Mouse (Mus musculus) layer of hippocampus, postnatal 14 days (tissue): ENCODE measurements around the gene Pxt1. TPM values are rescaled to one million over a fixed set of nuclear protein-coding genes. Genes with fewer than 3 reads are reported as not detected.

Experiments used
- DNase-seq, 2 experiments: peaks; one replicate each; pipeline ENCODE4 v3.0.0; 2021 to 2022; ENCODE audit warnings: low spot score in 2 of 2, mixed read lengths in 1 of 2
- total RNA-seq, 2 experiments: library from RNA; stranded (reverse); gene quantifications; 2 replicates each; pipeline ENCODE4 v1.2.3; 2021

Gene Pxt1
- total RNA-seq, 2 experiments from 2014 or later = not detected

DNA sequence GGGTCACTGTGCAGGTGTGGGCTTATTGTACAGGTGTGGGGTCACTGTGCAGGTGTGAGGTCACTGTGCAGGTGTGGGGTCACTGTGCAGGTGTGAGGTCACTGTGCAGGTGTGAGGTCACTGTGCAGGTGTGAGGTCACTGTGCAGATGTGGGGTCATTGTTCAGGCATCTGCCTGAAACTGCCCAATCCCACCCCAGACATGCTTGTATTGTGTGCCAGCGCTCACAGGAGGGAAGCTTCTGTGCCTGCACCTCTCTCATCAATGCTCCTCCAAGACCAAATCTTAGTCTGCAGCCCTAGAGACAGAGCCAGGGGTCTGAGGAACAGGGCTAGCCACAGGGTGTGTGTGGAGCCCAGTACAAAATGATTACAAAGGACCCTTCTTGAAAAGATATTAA, 27.1 kb downstream of the Pxt1 start:
- DNase-seq = no peak

DNA sequence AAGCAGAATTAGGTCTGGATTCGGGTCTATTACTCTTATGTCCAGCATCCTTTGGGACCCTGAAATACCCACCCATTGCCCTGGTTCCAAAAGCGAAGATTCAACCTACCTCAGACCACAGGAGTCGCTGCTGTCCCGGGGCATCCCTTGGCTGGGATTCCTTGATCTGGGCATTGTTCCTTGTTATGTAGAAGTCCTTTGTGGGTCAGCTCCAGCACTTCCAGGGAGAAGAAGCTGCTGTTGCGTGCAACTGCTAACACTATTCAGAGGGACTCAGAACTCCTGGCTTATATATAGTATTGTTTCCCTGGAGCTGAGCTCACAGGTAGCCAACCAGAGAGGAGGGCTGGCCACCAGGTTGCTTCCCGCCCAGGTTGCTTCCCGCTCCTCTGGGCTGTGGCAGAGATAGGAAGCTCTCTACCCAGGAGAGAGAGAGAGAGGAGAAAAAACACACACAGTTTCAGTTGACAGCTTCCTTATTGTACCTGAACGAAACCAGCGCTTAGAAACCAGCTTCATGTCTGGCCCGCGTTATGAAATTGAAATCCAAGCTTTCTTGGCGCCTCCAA, 28.5 kb downstream of the Pxt1 start, which contains the start of gene 4930539E08Rik:
Gene 4930539E08Rik (minus strand): TSS at position 265 of the 569 bp plus-strand sequence.
- DNase-seq = no peak

DNA sequence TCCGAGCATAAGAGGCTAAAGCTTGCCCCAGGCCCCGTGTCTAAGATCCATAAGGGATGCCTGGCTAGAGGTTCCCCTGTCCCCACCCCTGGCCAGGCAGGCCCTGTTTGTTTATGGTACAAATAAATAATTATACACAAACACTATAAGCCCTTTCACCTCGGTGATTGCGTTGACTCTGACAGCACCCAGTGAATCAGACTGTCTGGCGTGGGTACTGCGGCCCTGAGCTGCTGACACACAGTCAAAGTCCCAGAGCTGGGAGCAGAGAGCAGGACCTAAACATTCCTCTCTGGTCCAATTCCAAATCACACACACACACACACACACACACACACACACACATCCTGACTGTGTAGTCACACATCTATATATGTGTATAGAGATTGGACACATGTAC, 29.7 kb downstream of the Pxt1 start:
- no peak for DNase-seq

DNA sequence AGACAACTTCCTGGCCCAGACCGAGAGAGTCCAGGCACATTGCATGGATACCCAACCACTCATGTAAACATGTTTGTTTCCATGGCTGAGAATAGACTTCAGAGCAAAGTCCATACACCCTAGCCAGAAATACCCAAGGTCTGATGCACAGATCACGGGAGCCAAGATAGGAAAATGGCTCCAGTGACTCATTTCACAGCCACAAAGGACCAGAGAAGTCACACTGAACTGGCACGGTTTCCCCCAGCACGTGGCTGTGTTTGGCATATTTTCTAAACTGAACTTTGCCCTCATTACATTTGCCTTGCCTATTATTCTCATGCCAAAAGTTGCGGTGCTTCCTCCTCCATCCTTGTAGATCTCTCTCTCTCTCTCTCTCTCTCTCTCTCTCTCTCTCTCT, 30.4 kb downstream of the Pxt1 start:
- no peak for DNase-seq

DNA sequence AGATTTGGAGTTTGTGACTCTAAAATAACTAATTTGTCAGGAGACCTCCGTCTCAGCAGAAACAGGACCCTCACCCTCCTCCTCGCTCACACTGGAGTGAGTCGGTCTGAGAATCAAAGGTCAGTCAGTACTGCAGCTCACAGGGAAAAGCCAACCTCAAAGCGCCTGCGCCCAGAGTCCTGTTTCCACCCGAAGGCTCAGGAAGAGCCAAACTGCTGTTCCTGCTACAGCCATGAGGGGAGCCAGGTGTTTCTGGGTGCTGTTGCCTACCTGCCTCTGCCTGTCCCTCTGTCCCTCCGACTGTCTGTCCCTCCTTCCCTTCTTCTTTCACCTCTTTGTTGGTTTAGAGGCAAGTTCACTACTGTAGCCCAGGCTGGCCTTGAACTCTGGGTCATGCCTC, 33.5 kb downstream of the Pxt1 start:
- DNase-seq = no peak

DNA sequence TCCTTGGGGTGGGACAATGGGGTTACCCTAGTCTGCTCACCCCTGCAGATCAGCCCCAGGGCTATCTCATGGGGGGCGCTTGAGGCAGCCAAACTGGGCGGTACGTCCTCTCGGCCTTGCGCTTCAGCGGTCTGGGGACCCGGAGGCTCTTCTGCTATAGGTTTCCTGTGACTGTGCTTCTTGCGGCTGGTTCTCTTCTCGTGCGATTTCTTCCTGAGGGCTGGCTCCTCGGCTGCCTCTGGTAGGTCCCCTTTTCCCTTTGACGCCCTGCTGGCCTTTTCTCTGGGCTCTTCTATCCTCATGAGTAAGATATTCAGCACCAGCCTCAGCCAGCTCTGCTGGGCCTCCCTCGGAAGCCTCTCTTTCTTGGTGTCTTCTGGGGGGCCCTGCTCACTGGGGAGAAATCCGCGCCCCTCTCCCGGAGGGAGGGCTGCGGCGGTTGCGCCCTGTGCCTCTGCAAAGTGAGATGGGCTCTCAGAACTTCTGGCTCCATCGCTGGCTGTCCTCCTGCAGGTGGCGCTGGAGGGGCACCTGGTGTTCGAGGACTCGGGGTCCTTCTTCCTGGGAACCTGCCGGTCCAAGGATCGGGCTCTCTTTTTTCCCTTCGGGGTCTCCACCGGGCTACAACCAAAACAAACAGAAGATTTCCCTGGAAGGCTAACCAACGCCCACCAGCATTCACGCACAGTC, 34.2 kb downstream of the Pxt1 start:
- DNase-seq = peak; percentile 25 to 44

DNA sequence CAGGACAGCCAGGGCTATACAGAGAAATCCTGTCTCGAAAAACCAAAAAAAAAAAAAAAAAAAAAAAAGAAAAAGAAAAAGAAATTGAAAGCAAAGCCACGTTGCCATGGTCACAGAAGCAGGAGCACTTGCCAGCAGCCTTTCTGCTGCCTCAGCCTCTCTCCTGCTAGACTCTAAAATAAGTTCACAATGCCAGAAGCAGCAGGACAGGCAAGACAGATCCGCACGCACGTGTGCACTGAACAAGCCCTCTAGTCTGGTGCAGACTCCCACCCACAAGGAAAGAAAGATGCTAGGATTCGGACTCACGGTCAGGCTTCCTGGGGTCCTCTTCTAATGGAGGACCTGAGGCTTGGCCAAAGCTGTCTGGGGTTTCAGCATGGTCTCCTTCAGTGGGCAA, 35.7 kb downstream of the Pxt1 start:
- DNase-seq = peak; percentile 13 to 53

DNA sequence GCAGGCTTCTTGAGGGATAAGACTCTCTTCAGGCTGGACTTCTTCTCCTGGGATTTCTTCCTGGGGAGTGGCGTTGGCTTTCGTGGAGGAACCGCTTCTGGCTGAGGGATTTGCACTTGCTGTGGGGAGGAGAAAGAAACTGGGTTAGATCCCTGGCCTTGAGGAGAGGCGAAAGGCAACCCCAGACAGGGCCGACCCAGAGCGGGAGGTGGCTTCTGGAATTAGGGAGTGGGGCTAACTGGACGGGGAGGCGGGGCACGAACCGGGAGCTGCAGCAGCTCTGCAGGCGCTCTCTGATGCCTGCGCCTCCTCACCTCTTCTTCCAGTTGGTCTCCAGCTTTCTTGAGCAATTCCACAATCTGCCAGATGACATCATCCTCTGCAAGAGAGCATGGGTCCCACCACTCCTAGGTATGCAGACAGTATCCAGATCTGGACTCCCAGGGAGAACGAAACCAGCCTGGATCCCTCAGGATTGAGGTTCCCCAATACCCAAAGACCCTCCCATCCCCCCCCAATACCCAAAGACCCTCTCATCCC, 38.2 kb downstream of the Pxt1 start:
- DNase-seq = no peak

DNA sequence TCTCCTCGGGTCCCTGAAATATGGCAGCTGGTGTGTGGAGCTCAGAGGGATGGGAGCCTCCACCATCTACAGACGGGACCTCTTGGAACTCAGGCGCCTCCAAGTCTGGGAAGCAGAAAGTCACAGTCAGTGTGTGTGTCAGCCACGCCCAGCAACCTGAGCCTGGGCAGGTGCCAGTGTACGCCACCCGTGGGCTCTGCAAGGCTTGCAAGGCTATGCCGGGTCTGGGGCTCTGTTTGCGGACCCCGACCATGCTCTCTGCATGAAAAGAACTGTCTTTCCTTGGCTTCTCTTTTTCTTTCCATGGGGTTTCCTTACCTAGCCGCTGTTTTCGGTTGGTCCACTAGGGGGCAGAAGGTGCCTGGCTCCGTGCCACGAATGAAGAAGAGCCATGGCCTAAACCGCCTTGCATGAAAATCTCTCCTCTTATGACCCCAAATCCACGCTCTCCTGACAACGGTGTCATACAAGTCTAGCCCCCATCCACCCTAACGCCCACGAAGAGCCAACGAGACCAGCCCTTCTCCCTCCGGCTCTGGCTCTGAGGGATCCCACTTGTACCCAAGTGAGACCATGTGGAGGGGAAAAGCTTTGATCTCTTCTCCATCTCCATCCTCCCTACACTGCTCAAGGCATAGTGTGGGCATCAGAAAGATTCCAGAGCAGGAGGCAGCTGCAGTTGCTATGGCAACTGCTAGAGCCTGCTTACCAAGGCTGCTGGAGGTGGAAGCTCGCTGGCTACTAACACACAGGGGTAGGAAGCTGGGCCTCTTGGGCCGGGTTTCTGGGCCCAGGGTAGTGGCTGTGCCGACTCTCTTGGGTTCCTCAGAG, 38.9 kb downstream of the Pxt1 start:
- peak; percentile 47 to 54 for DNase-seq

DNA sequence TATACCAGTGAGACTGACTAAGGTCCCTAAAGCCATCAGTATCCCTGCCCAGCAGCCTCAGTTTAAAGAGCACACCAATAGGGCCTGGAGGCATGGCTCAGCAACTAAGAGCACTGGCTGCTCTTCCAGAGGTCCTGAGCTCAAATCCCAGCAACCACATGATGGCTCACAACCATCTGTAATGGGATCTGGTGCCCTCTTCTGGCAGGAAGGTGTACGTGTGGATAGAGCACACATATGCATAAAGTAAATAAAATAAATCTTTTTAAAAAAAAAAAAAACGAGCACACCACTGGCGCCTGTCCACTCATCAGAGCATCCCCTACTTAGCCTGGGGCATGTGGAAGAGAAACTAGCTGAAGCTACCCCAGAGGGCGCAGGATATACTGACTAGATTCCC, 42.1 kb downstream of the Pxt1 start:
- no peak for DNase-seq

DNA sequence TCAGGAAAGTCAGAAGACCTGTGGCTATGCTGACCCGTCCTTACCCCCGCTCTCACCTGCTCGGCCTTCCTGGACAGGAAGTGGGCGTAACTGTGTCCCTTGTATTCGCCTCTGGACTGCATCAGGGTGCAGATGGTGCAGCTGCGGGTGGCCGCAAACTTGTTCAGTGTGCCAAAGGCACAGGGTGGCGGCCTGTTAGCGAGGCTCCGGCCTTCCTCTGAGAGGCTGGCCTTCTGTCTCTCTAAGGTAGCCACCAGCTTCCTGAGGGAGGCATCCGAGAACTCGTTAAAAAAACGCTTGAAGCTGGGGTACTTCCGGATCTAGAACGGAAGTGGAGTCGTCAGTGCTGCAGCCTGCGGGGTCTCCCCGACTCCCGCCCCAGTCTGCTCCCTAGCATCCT, 44.2 kb downstream of the Pxt1 start:
- DNase-seq = no peak

DNA sequence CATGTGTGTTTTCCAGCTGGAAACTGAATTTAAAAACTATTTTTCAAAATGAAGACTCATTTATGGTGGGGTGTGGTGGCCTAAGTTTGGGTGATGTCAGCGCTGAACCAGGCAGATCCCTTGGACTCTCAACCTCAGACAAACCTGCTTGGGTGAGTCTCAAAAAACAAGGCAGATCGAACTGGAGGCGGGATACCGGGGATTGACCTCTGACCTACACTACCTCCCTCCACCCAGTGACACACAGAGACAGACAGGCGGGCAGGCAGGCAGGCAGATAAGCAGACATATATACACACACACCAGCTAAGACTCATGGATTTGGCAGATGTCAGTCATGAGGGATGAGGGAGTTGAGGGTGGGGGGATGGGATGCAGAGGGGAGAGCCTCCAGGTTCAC, 45.4 kb downstream of the Pxt1 start:
- DNase-seq = no peak

DNA sequence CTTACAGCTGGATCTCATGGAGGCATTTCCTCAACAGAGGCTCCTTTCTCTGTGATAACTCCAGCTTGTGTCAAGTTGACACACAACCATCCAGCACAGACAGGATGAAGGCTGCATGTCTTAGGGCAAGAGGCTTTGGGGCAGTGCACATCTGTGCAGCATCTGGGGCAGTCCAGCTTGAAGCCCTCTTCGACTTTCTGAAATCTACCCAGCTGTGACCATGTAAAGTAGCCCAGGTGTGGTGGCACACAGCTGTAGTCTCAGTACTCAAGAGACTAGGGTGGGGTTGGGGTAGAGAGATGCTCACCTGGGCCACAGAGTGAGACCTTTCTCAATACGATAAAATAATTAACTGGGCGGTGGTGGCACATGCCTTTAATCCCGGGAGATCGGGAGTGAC, 45.8 kb downstream of the Pxt1 start:
- no peak for DNase-seq

DNA sequence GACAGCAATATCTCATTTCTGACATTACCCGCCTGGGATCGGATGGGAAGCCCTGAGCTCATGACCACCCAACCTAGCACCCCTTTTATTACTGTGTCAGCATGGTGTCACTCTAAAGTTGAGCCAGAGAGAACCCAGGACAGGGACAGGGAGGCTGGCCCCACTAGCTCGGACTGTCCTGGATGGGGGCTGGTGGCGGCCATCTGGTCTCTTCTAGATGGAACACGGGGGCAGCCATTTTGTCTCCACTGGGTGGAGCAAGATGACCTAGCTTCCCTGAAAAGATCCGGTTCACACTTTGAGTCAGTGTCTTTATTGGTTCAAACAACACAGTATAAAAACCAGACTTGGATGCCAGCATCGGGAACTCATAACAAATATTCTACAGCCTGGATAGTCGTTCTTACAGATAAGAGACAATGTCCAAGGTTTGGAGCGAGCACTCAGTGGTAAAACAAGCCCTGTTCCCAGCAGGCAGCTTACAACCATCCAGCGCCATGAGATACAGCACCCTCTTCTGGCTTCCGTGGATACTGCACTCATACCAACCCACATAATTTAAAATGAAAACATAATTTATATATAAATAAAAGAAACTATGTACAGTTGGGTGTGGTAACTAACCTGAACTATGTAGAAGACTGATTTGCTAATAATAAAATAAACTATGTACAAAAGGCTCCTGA, 47.4 kb downstream of the Pxt1 start:
- no peak for DNase-seq

DNA sequence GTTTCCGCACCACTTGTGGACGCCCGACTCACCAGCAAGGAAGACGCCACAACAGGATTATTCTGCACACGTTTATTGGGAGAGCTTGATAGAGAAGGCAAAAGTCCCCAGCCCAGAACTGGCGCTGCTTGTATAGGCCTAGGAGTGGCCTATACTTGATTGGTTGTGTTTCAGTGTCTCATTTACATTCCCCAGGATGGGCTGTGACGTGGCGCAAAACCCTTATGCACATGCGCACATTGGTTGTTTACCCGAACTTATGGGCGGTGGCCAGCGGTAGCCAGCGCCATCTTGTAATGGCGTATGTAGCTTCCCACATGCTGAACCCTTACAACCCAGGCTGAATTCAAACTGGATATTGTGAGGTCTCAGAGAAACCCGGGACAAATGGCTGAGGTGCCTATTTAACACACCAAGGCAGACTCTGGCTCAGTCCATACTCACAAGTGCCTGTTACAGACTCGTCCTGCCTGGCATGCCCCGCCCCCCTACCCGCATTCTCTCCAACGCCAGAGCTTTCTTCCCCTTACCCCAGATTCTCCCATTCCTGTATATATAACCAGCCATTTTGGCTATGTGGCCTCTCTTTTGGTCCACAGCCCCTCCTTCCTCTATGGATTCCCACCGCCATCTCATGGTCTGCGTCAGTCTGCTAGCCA, 48.3 kb downstream of the Pxt1 start:
- DNase-seq = no peak

DNA sequence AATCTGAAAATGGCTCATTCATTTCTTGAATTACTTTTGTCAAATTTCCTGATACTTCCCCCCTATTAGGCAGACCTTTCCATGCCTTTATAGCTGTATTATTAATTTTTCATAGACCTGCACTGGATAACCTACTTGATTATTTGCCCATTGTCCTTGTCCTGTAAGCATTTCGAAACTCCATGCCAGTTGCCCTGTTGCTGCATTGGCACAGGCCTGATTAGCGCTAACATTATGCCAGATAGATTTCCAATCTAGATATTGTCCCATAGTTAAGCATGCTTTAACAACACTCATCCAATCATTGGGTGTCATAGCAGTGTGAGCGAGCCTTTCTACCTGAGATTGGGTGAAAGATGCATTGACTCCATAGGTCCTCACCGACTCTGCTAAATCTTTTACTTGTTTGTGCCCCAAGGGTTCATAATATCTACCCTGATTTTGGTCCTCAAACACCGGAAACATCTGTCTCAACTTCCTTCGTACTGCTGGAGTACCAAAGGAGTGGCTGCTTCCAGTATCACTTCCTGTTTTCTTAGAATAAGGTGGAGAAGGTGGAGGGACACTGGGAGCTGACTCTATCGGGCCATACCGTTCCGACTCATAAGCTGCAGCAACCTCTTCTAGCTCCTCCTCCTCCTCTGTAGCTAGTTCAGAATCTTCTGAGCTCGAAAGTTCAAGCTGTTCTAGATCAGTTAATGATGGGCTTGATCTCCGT, 49.4 kb downstream of the Pxt1 start:
- no peak for DNase-seq

DNA sequence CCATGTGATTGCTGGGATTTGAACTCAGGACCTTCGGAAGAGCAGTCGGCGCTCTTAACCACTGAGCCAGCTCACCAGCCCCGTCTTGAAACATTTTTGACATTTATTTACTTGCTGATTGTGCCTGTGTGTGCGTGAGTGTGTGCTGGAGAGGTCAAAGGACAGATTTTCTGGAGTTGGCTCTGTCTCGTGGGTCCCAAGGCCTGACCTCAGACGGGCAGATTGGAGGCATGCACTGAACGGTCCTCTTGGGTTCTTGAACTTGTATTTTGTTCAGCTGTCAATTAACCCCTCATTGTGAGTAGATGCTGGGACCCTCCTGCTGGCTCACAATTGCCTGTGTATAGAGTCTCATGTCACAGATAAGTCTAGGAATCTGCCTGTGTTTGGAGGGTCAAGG, 57.4 kb downstream of the Pxt1 start:
- no peak for DNase-seq

DNA sequence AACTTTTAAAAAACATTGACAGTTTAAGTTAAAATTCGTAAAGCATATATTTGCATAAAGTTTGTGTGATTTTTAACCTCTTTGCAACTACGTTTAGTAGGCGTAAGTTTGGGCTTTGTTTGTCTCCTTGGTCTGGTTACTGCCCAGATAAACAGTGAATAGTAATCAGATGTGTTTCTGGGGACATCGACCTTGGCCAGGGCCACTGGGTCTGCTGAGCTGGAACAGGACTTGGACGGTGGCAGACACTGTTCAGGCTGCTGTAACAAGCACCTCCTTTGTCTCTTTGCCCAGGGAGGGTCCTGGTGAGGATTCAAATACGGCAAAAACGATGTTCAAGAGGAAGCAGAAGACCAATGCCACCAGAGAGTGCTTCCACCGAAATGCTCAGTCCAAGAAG, 58.4 kb downstream of the Pxt1 start:
- DNase-seq = no peak
